Mouse (Mus musculus) right cerebral cortex, postnatal 4 days (tissue): ENCODE measurements around the gene Fam129b.

Experiments
- DNase-seq: peaks from one replicate; pipeline ENCODE4 v3.0.0-alpha.2; 2022

Fam129b gene

DNA sequence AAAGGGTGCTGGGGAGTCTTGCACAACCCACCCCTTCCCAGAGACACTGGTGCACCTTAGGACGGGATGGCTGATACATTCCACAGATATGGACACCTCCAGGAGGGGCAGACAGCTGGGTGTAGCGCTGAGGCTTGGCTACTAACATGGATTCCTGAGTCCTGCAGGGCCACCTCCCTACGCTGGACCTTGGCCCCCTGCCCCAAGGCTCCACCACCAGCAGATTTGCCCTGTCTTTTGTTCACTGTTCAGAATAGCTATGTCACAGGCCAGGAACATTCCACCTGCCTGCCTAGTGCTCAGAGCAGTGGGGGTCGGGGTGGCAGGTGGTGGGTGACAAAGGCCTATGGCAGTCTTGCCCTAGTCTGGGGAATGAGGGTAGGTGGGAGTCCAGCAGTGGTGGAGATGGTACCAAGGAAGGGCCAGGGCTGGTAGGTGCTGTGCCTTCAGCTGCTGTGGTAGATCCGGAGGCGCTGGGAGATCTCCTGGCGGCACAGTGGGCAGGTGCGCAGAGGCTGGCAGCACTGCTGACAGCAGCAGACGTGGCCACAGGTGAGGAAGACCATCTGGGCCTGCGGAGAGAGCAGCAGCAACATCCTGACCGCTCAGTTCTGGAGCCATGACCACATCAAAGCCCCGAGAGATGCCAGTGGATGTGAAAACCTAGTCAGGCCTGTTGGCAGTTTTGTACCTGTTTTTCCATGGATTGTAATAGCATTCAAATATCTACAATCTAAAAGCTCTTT, 50.6 kb downstream of the Fam129b start:
- DNase-seq: no peak

DNA sequence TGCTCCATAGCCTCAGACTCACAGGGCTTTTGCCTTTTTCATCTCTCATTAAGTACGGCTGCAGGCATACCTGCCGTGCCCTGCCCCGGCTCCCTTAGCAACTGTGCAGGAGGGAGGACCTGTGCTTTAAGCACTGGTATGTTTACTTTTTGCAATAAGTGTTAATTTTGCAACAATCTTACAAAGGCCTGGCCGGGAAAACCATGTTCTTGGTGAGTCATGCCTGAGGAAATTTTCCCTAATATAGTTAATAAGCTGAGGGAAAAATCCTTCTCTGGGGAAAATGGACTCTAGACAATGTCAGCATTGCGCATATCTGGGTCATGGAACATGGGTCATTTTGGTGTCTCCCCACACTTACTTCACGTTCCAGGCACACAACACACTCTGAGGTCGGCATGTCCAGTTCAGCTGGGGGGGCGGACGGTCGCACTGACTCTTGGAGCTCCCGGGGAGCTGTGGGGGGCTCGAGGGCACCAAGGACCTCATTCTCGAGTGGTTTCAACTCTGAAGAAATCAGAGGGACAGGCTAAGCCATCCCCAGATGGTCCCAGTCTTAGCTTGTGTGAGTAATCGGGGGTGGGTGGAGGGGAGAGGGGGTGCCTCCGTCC, 51.8 kb downstream of the Fam129b start:
- DNase-seq: no peak

DNA sequence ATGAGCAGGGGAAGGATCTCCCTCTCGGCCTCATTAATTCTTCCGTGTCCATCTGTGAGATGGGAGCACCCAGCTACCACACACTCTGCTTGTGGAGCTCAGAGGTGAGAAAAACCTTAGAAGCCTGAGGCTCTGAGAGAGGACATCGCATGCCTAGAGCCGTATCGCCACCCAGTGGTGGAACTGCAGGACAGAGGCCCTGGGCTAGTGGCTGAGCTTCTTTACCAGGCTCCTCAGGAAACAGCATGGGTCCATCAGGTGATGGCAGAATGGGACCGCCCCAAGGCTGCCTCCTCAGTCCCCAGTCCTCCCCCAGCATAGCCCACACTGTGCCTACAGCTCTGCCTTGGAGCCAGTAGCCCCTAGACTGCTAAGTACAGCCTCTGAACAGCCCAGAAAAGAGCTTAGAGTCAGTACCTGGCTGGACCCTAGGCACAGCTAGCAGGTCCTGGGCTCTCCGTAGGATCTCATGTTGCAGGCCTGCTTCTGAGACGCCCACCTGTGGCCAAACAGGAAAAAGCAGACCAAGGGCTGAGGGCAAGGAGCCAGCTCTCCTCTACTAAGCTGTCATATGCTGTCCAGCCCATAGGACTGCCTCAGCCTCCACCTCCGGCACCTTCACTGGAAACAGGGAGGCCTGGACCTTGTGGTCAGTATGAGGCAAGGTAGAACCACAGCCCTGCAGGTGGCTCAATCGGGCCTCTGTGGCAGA, 52.5 kb downstream of the Fam129b start:
- DNase-seq: peak; percentile 77

DNA sequence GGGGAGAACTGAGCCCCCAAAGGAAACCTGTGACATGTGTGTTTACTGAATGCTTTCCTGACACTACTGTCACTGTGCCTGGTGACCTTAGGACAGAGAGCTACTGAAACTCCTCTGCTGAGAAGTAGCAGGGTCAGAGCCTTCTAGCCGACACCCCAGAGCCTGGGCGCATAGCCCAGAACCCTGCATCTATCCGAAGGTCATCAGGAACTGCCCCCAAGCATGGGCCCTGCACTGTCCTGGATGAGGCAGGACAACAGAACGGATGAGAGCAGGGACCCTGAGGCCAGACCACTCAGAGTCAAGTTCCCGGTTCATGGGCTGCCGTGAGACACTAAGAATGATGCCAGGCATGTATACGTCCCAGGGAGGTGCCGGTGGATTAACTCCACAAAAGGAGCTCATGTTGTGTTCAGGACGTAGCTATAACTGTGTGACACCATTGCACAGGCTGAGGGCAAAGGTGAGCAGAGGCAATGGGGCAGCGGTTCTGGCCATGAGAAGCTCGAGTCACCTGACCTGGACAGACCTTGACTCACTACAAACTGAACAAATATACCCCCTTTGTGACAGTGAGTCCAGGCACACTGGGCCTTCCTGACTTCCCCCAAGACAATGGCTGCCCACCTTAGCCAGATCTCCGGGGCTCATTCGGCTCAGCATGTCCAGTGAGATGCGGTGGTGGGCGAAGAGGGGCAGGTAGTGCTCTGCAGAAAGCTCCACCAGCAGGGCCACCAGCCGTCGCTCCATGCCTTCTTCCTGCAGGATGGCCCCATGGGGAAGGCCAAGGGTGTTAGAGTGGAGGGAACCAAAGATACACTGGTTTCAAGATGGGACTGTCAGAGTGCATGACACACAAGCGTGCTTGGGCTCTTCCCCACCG, 53.3 kb downstream of the Fam129b start:
- DNase-seq: no peak

DNA sequence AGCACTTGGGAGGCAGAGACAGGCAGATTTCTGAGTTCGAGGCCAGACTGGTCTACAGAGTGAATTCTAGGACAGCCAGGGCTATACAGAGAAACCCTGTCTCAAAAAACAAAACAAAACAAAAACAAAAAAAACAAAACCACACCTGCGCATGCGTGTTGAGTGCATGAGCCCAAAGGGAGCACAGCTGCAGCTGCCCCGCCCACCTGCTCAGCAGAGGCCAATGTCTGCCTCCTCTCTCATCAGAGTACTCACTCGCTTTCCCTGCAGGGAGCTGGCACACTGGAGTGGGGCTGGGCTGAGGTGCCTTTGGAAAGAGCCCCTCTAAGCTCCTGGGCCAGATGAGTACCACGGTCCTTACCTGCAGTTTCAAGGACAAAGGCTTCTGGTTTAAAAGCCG, 55.8 kb downstream of the Fam129b start:
- DNase-seq: no peak

DNA sequence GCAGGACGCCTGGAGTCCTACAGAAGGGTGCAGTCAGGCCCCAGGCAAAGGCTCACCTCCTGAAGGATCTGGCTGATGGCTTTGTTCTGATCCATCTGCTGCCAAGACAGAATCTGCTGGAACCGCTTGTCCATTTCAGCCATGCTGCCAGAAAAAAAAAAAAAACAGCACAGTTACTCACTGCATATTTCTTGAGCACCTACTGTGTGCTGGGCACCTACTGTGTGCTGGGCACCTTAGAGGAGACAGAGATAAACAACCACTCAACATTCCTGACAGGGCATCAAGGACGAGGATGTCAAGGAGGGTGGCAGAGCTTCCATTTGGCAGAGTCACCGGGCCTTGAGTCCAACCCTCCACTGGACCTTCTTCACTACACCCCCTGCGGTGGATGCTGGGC, 62.8 kb downstream of the Fam129b start:
- DNase-seq: no peak

DNA sequence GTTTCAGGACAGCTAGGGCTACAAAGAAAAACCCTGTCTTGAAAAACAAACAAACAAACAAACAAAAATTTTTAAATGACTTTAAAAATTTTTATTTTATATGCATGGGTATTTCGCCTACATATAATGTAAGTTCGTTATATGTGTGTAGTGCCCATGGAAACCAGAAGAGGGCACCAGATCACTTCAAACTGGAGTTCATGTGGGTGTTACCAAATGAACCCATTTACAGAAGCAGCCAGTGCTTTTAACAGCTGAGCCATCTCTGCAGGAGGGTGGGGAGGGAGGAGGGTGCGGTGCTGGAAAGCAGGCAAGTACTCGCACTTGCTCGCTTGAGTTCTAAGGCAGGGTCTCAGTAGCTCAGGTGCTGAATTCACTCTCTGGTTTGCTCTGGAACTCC, 63.5 kb downstream of the Fam129b start:
- peak; percentile 48 for DNase-seq

DNA sequence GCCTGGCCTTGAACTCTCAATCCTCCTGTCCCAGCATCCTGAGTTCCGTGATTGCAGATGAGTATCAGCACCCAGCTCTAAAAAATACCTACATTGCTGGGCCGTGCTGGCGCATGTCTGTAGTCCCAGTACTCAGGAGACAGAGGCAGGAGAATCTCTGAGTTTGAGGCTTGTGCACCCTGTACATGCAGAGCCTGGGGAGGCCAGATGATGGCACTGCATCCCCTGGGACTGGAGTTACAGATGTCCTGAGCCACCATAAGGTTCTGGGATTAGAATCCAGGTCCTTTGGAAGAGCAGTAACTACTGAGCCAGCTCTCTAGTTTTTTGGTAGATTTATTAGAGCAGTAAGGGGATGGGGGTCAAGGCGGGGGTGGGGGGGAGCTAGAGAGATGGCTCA, 64.6 kb downstream of the Fam129b start:
- no peak for DNase-seq

DNA sequence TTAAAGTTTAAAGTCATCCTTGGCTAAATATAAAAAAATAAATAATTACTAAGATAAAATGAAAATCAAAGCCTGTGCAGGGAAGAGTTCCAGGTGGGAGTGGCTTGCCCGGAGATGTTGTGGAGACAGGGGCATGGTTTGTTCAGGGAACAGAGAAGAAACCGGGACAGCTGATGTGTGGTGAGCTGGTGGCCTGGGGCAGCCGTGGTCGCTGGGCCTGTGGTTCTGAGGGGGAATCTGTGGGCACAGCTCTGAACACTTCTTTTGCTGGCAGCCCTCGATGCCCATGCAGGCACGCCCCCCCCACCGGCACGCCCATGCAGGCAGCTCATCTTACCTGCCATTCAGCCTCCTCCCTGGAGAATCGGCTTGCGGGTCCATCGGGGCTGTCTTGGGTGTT, 71.5 kb downstream of the Fam129b start:
- no peak for DNase-seq

DNA sequence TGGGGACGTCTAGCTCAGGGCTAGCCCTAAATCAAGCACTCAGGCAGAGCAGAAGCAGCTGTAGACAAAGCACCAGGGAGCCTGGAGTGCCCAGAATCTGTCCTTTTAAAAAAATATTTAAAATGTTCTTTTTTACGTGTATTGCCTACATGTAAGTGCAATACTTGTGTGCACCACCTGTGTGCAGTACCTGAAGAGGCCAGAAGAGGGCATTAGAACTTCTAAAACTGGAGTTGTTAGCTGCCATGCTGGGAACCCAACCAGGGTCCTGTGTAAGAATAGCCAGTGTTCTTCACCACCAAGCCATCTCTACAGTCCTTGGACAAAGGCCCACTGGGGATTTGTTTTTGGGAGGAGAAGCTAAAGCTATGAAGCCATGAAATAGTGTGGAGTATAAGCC, 78.7 kb downstream of the Fam129b start:
- DNase-seq: no peak

DNA sequence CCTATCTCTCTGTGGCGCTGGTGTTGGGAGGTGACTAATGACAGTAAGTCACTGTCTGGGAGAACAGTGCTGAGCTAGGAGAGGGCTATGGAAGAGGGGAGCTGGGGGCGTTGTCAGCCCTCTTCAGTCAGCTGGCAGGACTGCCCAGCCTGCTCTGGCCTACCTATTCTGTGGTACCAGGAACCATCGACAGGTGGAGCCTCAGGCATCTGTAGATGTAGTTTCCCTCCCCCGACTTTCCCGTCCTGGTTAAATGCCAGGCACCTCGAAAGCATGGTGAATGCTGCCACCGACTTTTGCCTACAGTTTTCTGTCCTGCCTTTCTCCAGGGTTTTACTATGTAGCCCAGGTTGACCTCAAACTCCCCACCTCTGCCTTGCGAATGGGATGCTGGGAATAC, 81.4 kb downstream of the Fam129b start:
- DNase-seq: peak; percentile 35

DNA sequence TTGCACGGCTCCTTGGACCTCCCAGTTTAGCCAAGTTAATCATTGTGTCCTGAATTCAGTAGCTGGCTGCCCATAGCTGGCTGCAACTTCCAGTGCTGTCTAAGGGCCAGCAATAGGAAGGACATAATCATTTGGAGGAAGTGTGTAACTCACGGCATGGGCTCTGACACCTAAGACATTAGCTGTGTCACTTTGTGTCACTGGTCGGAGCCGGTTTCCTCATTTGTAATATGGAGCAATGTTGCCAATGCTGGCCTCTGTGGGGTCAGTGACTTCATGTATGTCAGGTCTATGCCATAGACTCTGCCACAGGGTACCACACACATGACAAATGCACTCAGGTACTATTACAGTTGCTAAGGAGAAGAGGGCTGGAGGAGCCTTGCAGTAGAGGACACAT, 84.4 kb downstream of the Fam129b start:
- no peak for DNase-seq

DNA sequence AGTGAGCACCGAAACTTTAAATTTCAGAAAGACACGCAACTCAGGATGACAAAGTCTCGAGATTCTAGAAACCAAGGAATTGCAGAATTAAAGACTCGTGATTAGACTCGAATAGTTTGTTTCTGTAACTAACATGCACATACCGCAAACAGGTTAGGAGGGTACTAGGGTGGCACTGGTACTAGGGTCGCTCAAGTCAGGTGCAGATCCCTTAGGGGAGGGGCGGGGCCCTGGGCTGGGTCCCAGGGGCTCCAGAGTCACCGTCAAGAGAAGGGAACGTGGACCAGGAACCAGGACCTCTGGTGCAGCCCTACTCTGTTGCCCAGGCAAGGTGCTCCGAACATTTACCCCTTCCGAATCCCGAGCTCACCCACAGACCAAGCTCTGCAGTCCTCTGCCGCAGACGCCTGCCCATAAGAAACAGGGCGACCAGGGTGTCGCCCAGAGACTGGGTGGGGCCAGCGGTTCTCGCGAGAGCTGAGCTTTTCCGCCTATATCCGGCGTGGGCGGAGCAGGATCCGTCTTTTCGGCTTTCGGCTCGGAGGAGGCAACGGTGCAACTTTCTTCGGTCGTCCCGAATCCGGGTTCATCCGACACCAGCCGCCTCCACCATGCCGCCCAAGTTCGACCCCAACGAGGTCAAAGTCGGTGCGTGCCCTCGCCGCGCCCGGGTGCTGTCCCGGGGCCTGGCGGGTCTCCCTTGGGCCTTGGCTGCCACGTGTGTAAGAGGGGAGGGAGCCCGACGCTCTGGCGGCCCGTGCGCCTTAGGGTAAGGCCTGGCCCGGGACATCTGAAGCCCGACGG, 85.5 kb downstream of the Fam129b start, which contains the start of the genes Rpl12 and Lrsam1:
Rpl12 (plus strand) TSS at position 368 of the 804 bp plus-strand sequence.
Lrsam1 (minus strand) TSS at position 423 of the 804 bp plus-strand sequence.
- peak; percentile 91 for DNase-seq

DNA sequence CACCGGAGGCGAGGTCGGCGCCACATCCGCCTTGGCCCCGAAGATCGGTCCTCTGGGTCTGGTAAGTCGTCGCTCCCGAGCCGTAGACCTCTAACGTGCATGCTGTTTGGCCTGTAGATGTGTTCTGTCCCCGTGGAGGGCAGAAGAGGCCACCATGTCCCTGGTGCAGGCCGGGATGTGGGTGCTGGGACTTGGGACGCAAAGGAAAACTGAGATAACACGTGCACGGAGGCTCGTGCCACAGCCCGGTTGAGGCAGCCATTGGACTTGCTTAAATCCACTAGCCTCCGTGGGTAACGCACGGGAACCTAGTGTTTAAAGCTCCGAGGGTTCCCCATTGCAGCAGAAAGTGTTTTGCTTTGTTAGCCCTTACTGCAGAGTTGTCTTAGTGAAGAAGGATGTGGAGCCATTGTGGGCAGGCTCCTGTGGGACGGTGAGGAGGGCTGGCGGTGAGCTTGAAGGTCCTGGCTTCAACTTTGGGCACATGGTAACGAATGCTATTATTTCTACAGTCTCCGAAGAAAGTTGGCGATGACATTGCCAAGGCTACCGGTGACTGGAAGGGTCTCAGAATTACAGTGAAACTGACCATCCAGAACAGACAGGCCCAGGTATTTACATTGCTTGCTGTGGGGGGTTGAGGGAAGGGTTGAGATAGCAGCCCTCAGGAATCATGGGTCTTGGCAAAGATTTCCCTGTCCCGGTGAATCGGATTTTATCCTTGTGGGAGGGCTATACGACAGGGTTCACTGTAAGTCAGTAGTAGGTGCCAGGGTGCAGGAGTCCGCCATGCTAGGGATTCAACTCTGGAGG, 86.4 kb downstream of the Fam129b start:
- peak; percentile 37 for DNase-seq

DNA sequence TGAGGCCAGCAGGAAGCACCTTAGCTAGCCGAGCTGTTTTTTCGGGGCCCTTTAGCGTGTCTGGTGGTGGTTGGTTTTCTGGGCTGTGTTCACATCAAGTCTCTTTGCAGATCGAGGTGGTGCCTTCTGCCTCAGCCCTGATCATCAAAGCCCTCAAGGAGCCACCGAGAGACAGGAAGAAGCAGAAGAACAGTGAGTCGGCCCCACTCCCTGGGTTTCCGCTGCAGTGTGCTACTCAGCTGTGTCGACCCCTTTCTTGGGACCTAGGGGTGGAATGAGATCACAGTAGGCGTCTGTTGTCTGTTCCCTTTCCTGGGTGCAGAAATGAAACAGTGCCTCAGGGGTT, 86.9 kb downstream of the Fam129b start:
- no peak for DNase-seq

DNA sequence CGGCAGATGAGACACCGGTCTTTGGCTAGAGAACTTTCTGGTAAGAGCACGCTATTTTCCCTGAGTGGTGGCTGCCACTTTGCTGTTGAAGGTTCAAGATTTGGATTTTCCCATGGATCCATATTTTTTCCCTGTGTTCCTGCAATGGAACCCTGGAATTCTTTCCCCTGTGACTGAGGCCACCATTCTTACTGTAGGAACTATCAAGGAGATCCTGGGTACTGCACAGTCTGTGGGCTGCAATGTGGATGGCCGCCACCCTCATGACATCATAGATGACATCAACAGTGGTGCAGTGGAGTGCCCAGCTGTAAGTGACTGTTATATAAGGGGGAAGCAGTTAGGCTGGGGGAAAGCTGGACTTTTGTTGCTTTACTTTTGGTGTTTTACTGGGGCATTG, 87.6 kb downstream of the Fam129b start:
- DNase-seq: no peak

DNA sequence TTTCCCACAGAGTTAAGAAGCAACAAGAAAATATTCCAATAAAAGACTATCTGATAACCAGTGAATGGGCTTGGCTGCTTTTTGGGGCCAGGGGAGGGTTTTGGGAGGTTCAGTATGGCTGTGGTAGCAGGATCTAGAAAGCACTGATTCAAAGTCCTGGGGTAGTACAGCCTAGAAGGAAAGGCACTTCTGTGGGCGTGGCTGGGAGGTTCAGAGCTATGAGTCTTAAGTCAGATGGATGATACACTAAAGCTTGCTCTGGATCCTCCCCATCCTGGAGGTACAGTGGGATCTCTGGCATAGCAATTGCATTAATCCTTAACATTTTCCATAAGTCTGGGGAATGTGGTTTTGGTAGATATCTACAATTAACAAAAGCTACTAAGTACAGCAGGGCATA, 88.1 kb downstream of the Fam129b start:
- no peak for DNase-seq

DNA sequence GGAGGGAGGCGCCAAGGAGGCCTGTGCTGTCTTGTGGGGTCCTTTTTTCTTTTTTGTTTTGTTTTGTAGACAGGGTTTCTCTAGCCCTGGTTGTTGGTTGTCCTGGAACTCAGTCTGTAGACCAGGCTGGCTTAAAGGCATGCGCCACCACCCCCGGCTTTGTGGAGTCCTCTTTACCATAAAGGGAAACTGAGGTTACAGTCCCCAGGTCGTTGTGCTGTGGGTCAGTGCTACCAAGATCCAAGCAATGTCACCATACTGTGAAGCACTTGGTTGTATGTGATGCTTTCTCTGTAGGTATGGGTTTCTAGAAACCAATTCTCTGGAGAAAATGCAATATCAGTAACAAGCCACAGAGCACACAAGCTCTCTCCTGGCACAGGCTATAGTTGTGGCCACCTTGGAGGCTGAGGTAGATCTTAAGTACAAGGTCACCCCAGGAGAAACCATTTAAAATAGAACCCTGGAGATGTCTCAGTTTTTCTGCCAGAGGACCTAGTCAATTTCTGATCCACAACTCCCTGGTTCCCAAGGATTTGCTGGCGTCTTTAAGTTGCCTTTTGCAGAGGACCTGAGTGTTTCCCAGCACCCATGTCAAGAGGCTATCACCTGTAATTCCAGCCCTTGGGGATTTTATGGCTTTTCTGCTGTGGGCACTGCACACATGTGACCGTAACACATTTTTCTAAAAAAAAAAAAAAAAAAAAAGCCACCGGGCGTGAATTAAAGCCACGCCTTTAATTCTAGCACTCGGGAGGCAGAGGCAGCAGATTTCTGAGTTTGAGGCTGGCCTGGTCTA, 88.9 kb downstream of the Fam129b start:
- DNase-seq: no peak

DNA sequence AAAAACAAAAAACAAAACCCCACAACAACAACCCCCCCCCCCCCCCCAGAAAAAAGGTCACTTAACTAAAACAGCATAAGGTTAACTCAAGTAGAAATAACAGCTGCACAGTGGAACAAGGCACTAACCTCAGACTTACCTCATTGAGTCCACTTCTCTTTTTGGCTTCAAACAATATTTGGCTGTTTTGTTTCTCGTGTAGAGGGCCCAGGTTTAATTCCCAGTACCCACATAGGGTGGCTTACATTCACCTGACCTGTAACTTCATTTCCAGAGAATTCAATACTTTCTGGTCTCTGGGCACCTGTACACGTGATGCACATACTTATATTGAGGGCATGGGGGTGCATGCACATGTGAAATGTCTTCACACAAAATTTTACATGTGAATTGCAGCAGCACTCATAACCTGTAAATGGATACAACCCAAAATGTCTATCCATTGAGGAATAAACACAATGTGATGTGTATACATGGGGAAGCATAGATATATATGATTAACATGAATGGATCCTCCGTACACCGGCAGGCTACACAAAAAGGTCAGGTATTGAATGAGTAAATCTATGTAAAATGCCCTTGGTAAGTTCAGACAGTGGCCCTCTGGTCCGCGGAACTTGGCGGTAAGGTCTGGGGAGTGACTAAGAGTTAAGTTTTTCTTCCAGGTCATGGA, 89.7 kb downstream of the Fam129b start:
- no peak for DNase-seq

DNA sequence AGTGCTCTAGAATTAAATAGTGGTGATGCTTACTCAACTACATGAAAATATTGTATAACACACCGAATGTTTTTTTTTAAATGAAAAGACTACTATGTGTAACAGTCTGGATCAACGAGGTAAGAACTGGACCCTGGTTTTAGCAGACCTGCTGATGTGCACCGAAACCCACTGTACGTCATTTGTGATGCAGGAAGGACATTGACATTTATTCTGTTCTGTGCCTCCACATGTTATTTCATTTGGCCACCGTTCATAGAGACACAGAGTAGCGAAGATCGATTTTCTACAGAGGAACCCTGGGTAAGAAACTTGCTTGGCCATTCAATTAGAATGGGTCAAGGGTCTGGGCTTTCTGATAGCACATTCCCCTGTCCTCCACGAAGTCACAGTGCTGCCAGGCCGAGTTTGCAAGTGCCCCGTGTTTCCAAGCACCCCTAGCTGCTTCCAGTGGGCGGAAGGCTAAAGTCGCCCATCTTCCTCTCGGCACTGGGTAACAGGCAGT, 90.3 kb downstream of the Fam129b start:
- DNase-seq: no peak
